Mouse (Mus musculus) hindbrain, embryonic 16.5 days (tissue): ENCODE data around the gene Rpl22l1. TPM values are rescaled to one million over a fixed set of nuclear protein-coding genes. Genes with fewer than 3 reads are reported as not detected.

ENCODE experiments used
- polyA plus RNA-seq: library from polyadenylated mRNA; unstranded; fragments of >200 nt; fragmentation: Nextera tagmentation; extraction: Ambion mirVana; gene quantifications from 2 replicates; pipeline ENCODE4 v1.2.1, GENCODE M21; 2015

Gene Rpl22l1
- polyA plus RNA-seq, 1 experiment from 2014 or later: 219 TPM

Other genes starting within 250 kb of the Rpl22l1 start
- 0.08 TPM in 1 of 2 replicates, not detected in the other for gene Slc2a2, start 107.5 kb upstream of the Rpl22l1 start, polyA plus RNA-seq
- gene Eif5a2, start 24.2 kb upstream of the Rpl22l1 start, polyA plus RNA-seq: 10.1 and 11.7 TPM in 2 replicates
- gene Gm1527, start 87.2 kb downstream of the Rpl22l1 start, polyA plus RNA-seq: not detected in 2 replicates